Mouse (Mus musculus) embryonic facial prominence, embryonic 10.5 days (tissue): ENCODE measurements at regions not wholly inside any gene's neighbourhood (a gene's known extent, or its start where the extent isn't known, plus 50 kb on each side); places are given as distances from the start of the nearest gene placed in this dataset.
"Not testable (repeated sequence)": the region's sequence is repeated elsewhere in the genome, so short reads cannot be mapped to it uniquely, and the experiment has no call there.

Source experiments
- DNase-seq: peaks from one replicate; pipeline ENCODE4 v3.0.0-alpha.2; 2017; ENCODE audit warnings: low spot score
- H3K27ac ChIP-seq: fragments of 300-500 bp; sonication (generic); replicated peaks from 2 replicates; pipeline ENCODE4 v1.5.1; 2016; ENCODE audit warnings: mild to moderate bottlenecking
- H3K27me3 ChIP-seq: fragments of 300-500 bp; sonication (generic); replicated peaks from 2 replicates; pipeline ENCODE4 v1.6.1; 2016; ENCODE audit warnings: low read depth, mild to moderate bottlenecking; ENCODE audit not compliant: poor library complexity, severe bottlenecking
- H3K36me3 ChIP-seq: fragments of 300-500 bp; sonication (generic); replicated peaks from 2 replicates; pipeline ENCODE4 v1.6.1; 2016; ENCODE audit warnings: mild to moderate bottlenecking, moderate library complexity
- H3K4me1 ChIP-seq: fragments of 300-500 bp; sonication (generic); 2 replicates; pipeline ENCODE4 v1.6.1; 2016
- H3K4me3 ChIP-seq: fragments of 300-500 bp; sonication (generic); 2 replicates; pipeline ENCODE4 v1.5.1; 2016; ENCODE audit warnings: mild to moderate bottlenecking, moderate library complexity
- H3K9me3 ChIP-seq: fragments of 300-500 bp; sonication (generic); 2 replicates; pipeline ENCODE4 v1.6.1; 2016; ENCODE audit warnings: mild to moderate bottlenecking
- WGBS: fragments of 180-500 bp; shearing (Covaris S2); methylation state at CpG from one replicate; pipeline ENCODE4 v1.1.7; 2016; 5-methylcytosine and 5-hydroxymethylcytosine counted together

DNA sequence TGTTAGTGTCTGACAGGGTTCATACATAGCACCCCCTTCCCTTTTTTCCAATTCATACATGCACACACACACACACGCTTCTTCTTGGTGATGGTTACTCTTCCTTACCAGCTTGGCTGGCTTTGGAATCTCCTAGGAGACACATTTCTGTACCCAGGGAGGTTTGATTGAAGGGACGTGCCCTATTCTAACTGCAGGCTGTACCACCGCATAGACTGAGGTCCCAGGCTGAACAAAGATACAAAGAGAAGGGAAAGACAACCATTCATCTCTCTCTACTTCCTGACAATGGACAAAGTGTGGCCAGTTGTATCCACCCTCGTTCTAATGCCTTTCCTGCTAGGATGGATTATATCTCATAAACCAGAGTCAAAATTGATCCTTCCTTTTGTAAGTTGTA lies 100.0 kb downstream of the Raet1d start:
- H3K4me1 ChIP-seq, H3K36me3 ChIP-seq, H3K4me3 ChIP-seq, H3K27me3 ChIP-seq, DNase-seq, H3K27ac ChIP-seq, H3K9me3 ChIP-seq: not testable (repeated sequence)
- WGBS, result 71% methylated on average over 4 of the region's 4 CpGs

GRCm38 (mm10) chr10:22460818-22461479 lies 100.6 kb downstream of the Raet1d start:
- 13% methylated on average over 7 of the region's 7 CpGs for WGBS
- H3K27me3 ChIP-seq, H3K4me1 ChIP-seq, H3K9me3 ChIP-seq, H3K4me3 ChIP-seq, H3K36me3 ChIP-seq, H3K27ac ChIP-seq: not testable (repeated sequence)
- peak; percentile 19 for DNase-seq

DNA sequence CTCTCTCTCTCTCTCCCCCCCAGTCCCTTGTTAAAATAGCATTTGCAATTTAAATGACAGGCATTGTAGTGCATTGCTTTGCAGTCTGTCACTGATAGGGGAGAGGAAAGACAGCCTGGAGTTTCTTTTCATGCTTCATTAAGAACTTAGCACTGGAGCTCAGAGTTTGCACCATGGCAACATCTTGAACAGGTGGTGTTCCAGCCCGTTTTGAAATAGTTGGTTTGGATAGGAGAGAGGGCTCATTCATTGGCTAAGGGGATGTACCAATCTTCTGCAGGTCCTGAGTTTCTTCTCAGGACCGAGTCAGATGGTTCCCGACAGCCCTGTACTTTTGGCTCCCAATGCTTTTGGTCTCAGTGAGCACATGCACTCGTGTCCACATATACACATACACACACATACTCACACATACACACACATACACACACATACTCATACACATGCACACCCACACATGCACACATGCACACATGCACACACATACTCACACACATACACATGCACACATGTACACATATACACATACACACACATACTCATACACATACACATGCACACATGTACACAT lies 101.2 kb downstream of the Raet1d start:
- H3K36me3 ChIP-seq, H3K4me1 ChIP-seq, H3K27me3 ChIP-seq, H3K9me3 ChIP-seq, DNase-seq, H3K27ac ChIP-seq, H3K4me3 ChIP-seq: not testable (repeated sequence)
- 43% methylated on average over 4 of the region's 4 CpGs for WGBS

DNA sequence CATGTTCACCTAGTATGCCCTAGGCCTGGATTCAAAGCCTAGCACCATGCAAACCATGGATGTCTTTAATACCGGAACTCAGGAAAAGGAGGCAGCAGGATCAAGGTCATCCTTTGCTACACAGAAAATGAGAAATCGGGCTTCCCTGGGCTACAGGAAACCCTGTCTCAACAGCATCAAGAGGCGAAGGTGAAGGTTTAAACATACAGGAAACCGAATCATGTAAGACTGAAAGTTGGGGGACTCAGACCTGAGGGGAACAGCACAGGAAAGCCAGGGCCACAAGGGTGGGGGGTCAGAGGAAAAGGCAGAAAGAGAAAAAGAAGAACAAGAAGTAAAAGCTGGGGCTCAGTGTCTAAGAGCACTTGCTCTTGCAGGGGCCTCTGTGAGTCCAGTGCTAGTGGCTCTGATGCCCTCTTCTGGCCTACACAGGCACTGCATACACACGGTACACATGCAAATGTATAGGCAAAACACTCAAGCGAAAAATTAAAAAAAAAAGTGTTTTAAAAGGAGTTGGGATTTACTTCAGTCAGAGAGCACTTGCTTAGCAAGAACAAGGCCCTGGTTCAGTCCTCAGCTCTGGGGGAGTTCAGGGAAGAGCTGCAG lies 111.5 kb downstream of the Raet1d start:
- not testable (repeated sequence) for DNase-seq

GRCm38 (mm10) chr10:22479860-22480259 lies 119.5 kb downstream of the Raet1d start:
- not testable (repeated sequence) for H3K4me3 ChIP-seq, H3K27ac ChIP-seq, H3K9me3 ChIP-seq, H3K36me3 ChIP-seq
- Histone ChIP-seq H3K4me1 (peaks cover 12% of the 10 kb centered on the region), H3K27me3 (peaks cover 21% of the 10 kb centered on the region)
- 4% methylated on average over 4 of the region's 4 CpGs for WGBS
- DNase-seq, result peak; percentile 80

More for the DNA sequence above, 111.5 kb downstream of the Raet1d start:
- WGBS, result 93% methylated on average over 6 of the region's 6 CpGs
- H3K4me3 ChIP-seq, H3K36me3 ChIP-seq, H3K27me3 ChIP-seq, H3K4me1 ChIP-seq, H3K27ac ChIP-seq: not testable (repeated sequence)
- peaks cover 18% of the 10 kb centered on the region for H3K9me3 ChIP-seq

GRCm38 (mm10) chr10:22487071-22487470 lies 126.7 kb downstream of the Raet1d start:
- H3K9me3 ChIP-seq, H3K36me3 ChIP-seq, H3K27me3 ChIP-seq, H3K4me3 ChIP-seq, DNase-seq, H3K4me1 ChIP-seq, H3K27ac ChIP-seq: not testable (repeated sequence)
- 78% methylated on average over 5 of the region's 5 CpGs for WGBS

GRCm38 (mm10) chr10:22491806-22492347 lies 131.5 kb downstream of the Raet1d start:
- not testable (repeated sequence) for H3K9me3 ChIP-seq, H3K4me3 ChIP-seq, H3K27ac ChIP-seq, H3K4me1 ChIP-seq, DNase-seq, H3K36me3 ChIP-seq, H3K27me3 ChIP-seq
- WGBS, result 72% methylated on average over 11 of the region's 11 CpGs

GRCm38 (mm10) chr10:22495975-22496496 lies 135.7 kb downstream of the Raet1d start:
- DNase-seq, result no peak
- Histone ChIP-seq H3K4me1 (no peaks in the 10 kb centered on the region), H3K27ac (no peak overlapping the region), H3K9me3 (no peaks in the 10 kb centered on the region), H3K4me3 (no peak overlapping the region), H3K36me3 (no peaks in the 10 kb centered on the region), H3K27me3 (no peaks in the 10 kb centered on the region)
- 58% methylated on average over 4 of the region's 4 CpGs for WGBS
